Mouse (Mus musculus) heart, embryonic 15.5 days (tissue): ENCODE results near the gene Slc27a3. TPM values are rescaled to one million over a fixed set of nuclear protein-coding genes. Genes with fewer than 3 reads are reported as not detected.

Experiments
- ATAC-seq: fragments of 200-750 bp; cut with Nextera tagmentation; replicated peaks from 2 replicates; pipeline ENCODE4 v1.8.0; 2017; ENCODE audit warnings: low read depth, moderate TSS enrichment; ENCODE audit not compliant: insufficient number of reproducible peaks, insufficient read depth, low FRiP score
- H3K27ac ChIP-seq: fragments of 300-500 bp; sonication (generic); 2 replicates; pipeline ENCODE4 v1.5.1; 2015; ENCODE audit warnings: mild to moderate bottlenecking, inconsistent platforms
- H3K27me3 ChIP-seq: fragments of 300-500 bp; sonication (generic); 2 replicates; pipeline ENCODE4 v1.6.1; 2015; ENCODE audit warnings: inconsistent platforms
- H3K36me3 ChIP-seq: fragments of 300-500 bp; sonication (generic); 2 replicates; pipeline ENCODE4 v1.6.1; 2015; ENCODE audit warnings: mild to moderate bottlenecking, inconsistent platforms
- H3K4me1 ChIP-seq: fragments of 300-500 bp; sonication (generic); replicated peaks from 2 replicates; pipeline ENCODE4 v1.6.1; 2015; ENCODE audit warnings: inconsistent platforms
- H3K4me2 ChIP-seq: fragments of 300-500 bp; sonication (generic); 2 replicates; pipeline ENCODE4 v1.6.1; 2015; ENCODE audit warnings: inconsistent platforms, mild to moderate bottlenecking, moderate library complexity
- H3K4me3 ChIP-seq: fragments of 300-500 bp; sonication (generic); 2 replicates; pipeline ENCODE4 v1.5.1; 2015; ENCODE audit warnings: mild to moderate bottlenecking, inconsistent platforms
- H3K9ac ChIP-seq: fragments of 300-500 bp; sonication (generic); 2 replicates; pipeline ENCODE4 v1.6.1; 2015; ENCODE audit warnings: mild to moderate bottlenecking, inconsistent platforms
- H3K9me3 ChIP-seq: fragments of 300-500 bp; sonication (generic); replicated peaks from 2 replicates; pipeline ENCODE4 v1.6.1; 2016; ENCODE audit warnings: inconsistent platforms
- WGBS: fragments of 180-500 bp; shearing (Covaris S2); methylation state at CpG from one replicate; pipeline ENCODE4 v1.1.7; 2015; ENCODE audit warnings: mixed read lengths; 5-methylcytosine and 5-hydroxymethylcytosine counted together
- polyA plus RNA-seq: library from polyadenylated mRNA; unstranded; fragments of >200 nt; fragmentation: Nextera tagmentation; extraction: Ambion mirVana; gene quantifications from 2 replicates; pipeline ENCODE4 v1.2.1, GENCODE M21; 2015

The Slc27a3 gene
- 4.8 and 9.4 TPM in 2 replicates for polyA plus RNA-seq

GRCm38 (mm10) chr3:90389511-90390490, at the start of gene Slc27a3:
Gene Slc27a3 (minus strand): TSS chr3:90389938.
- peak; percentile 44 for ATAC-seq
- peak within 1 kb of the TSS; percentile 59 for H3K4me3 ChIP-seq
- 1% methylated on average over 54 of the region's 55 CpGs for WGBS
- H3K4me2 ChIP-seq, result peak within 1 kb of the TSS; percentile 92
- H3K9ac ChIP-seq, result peak within 1 kb of the TSS; percentile 62
- H3K4me1 ChIP-seq, result peaks cover 39% of the 10 kb centered on the region
- H3K9me3 ChIP-seq, result no peaks in the 10 kb centered on the region
- H3K27me3 ChIP-seq, result 0 out of 2 replicates have a peak, but pooled peaks cover 6% of the 10 kb centered on the region
- H3K27ac ChIP-seq, result peak within 1 kb of the TSS; percentile 70
- peaks cover 37% of the 10 kb centered on the region for H3K36me3 ChIP-seq

GRCm38 (mm10) chr3:90437131-90437530, 47.4 kb upstream of the Slc27a3 start:
- no peak overlapping the region for H3K27ac ChIP-seq
- 58% methylated on average over 4 of the region's 4 CpGs for WGBS
- H3K4me3 ChIP-seq, result no peak overlapping the region
- no peak overlapping the region for H3K9ac ChIP-seq
- H3K4me2 ChIP-seq, result no peak overlapping the region
- H3K9me3 ChIP-seq, result no peaks in the 10 kb centered on the region
- no peaks in the 10 kb centered on the region for H3K36me3 ChIP-seq
- peaks cover 6% of the 10 kb centered on the region for H3K4me1 ChIP-seq
- H3K27me3 ChIP-seq, result no peaks in the 10 kb centered on the region
- ATAC-seq, result no peak

- Histone ChIP-seq H3K27ac (peak overlapping the region; percentile 97), H3K9me3 (no peaks in the 10 kb centered on the region), H3K4me1 (peaks cover 22% of the 10 kb centered on the region), H3K27me3 (no peaks in the 10 kb centered on the region), H3K4me2 (peak overlapping the region; percentile 90), H3K9ac (peak overlapping the region; percentile 52; the same call in 1 of the 2 replicates), H3K36me3 (no peaks in the 10 kb centered on the region; the same call in 1 of the 2 replicates), H3K4me3 (peak overlapping the region; percentile 81)
- ATAC-seq, result no peak
- WGBS, result 52% methylated on average over 11 of the region's 11 CpGs
Measured at GRCm38 (mm10) chr3:90434073-90434730, 44.5 kb upstream of the Slc27a3 start.

GRCm38 (mm10) chr3:90433381-90434020, 43.8 kb upstream of the Slc27a3 start, which contains the start of gene Ints3:
Gene Ints3 (minus strand): TSS chr3:90433622.
- peak; percentile 99 for ATAC-seq
- Histone ChIP-seq H3K9ac (peak within 1 kb of the TSS; percentile 92), H3K36me3 (no peaks in the 10 kb centered on the region; the same call in 1 of the 2 replicates), H3K27ac (peak within 1 kb of the TSS; percentile 97), H3K27me3 (no peaks in the 10 kb centered on the region), H3K4me3 (peak within 1 kb of the TSS; percentile 81), H3K4me2 (peak within 1 kb of the TSS; percentile 90), H3K9me3 (no peaks in the 10 kb centered on the region), H3K4me1 (peaks cover 26% of the 10 kb centered on the region)
- under 1% methylated on average over 52 of the region's 52 CpGs for WGBS

- Histone ChIP-seq H3K4me1 (peaks cover 32% of the 10 kb centered on the region), H3K9ac (peak overlapping the region; percentile 92), H3K36me3 (no peaks in the 10 kb centered on the region; the same call in 1 of the 2 replicates), H3K27ac (peak overlapping the region; percentile 97), H3K4me3 (peak overlapping the region; percentile 81), H3K9me3 (no peaks in the 10 kb centered on the region), H3K27me3 (no peaks in the 10 kb centered on the region), H3K4me2 (peak overlapping the region; percentile 90)
- ATAC-seq, result 0 out of 2 replicates have a peak, but pooled peaks have one; percentile 7
- 0% methylated on average over 12 of the region's 12 CpGs for WGBS
Measured at GRCm38 (mm10) chr3:90432811-90433219, 43.1 kb upstream of the Slc27a3 start.

- peaks cover 33% of the 10 kb centered on the region for H3K4me1 ChIP-seq
- peak overlapping the region; percentile 81 for H3K4me3 ChIP-seq
- no peak for ATAC-seq
- H3K9me3 ChIP-seq, result no peaks in the 10 kb centered on the region
- peak overlapping the region; percentile 97 for H3K27ac ChIP-seq
- H3K9ac ChIP-seq, result peak overlapping the region; percentile 92
- WGBS, result 9% methylated on average over 2 of the region's 2 CpGs
- H3K4me2 ChIP-seq, result peak overlapping the region; percentile 90
- H3K36me3 ChIP-seq, result no peaks in the 10 kb centered on the region; the same call in 1 of the 2 replicates
- no peaks in the 10 kb centered on the region for H3K27me3 ChIP-seq
Measured at GRCm38 (mm10) chr3:90432348-90432747, 42.6 kb upstream of the Slc27a3 start.

- H3K27me3 ChIP-seq, result no peaks in the 10 kb centered on the region
- no peak for ATAC-seq
Measured at GRCm38 (mm10) chr3:90429576-90429975, 39.8 kb upstream of the Slc27a3 start.

GRCm38 (mm10) chr3:90428186-90428585, 38.4 kb upstream of the Slc27a3 start:
- Histone ChIP-seq H3K27ac (no peak overlapping the region), H3K27me3 (no peaks in the 10 kb centered on the region), H3K9me3 (no peaks in the 10 kb centered on the region), H3K9ac (no peak overlapping the region), H3K4me2 (no peak overlapping the region), H3K4me3 (no peak overlapping the region), H3K36me3 (peaks cover 11% of the 10 kb centered on the region), H3K4me1 (peaks cover 31% of the 10 kb centered on the region)
- 76% methylated on average over 6 of the region's 6 CpGs for WGBS
- ATAC-seq, result no peak

More at GRCm38 (mm10) chr3:90429576-90429975, 39.8 kb upstream of the Slc27a3 start:
- H3K4me1 ChIP-seq, result peaks cover 33% of the 10 kb centered on the region
- 84% methylated on average over 3 of the region's 3 CpGs for WGBS
- H3K27ac ChIP-seq, result no peak overlapping the region
- H3K9ac ChIP-seq, result no peak overlapping the region
- H3K4me2 ChIP-seq, result no peak overlapping the region
- no peak overlapping the region for H3K4me3 ChIP-seq
- no peaks in the 10 kb centered on the region for H3K9me3 ChIP-seq
- no peaks in the 10 kb centered on the region; the same call in 1 of the 2 replicates for H3K36me3 ChIP-seq

- H3K9ac ChIP-seq, result no peak overlapping the region
- 90% methylated on average over 1 of the region's 1 CpGs for WGBS
- H3K4me3 ChIP-seq, result no peak overlapping the region
- peaks cover 17% of the 10 kb centered on the region for H3K36me3 ChIP-seq
- H3K4me1 ChIP-seq, result peaks cover 31% of the 10 kb centered on the region
- H3K4me2 ChIP-seq, result no peak overlapping the region
- H3K27me3 ChIP-seq, result no peaks in the 10 kb centered on the region
- H3K27ac ChIP-seq, result no peak overlapping the region
- no peak for ATAC-seq
- H3K9me3 ChIP-seq, result no peaks in the 10 kb centered on the region
Measured at GRCm38 (mm10) chr3:90427574-90427973, 37.8 kb upstream of the Slc27a3 start.

- Histone ChIP-seq H3K9ac (no peak overlapping the region), H3K4me2 (no peak overlapping the region), H3K4me1 (peaks cover 14% of the 10 kb centered on the region), H3K36me3 (peaks cover 28% of the 10 kb centered on the region), H3K27me3 (no peaks in the 10 kb centered on the region), H3K4me3 (no peak overlapping the region), H3K9me3 (no peaks in the 10 kb centered on the region), H3K27ac (no peak overlapping the region)
- ATAC-seq, result no peak
- 85% methylated on average over 2 of the region's 2 CpGs for WGBS
Measured at GRCm38 (mm10) chr3:90425499-90425898, 35.8 kb upstream of the Slc27a3 start.
